Mouse (Mus musculus): Measurements from ENCODE around the gene Olfr374. TPM values are rescaled to one million over a fixed set of nuclear protein-coding genes. Genes with fewer than 3 reads are reported as not detected.

Olfr374 gene
- polyA plus RNA-seq, 1 experiment from 2014 or later, result not detected

GRCm38 (mm10) chr8:72138456-72138855, 31.6 kb downstream of the Olfr374 start:
- no peak overlapping the region for H3K27ac ChIP-seq (replicated peaks)
- no peak overlapping the region for H3K4me3 ChIP-seq
- H3K4me1 ChIP-seq (replicated peaks), result peaks cover 31% of the 10 kb centered on the region
- ATAC-seq (ENCODE audit: low read depth), result no peak
- H3K9me3 ChIP-seq, result no peaks in the 10 kb centered on the region
- 98% methylated on average over 5 of the region's 5 CpGs for WGBS
- H3K4me2 ChIP-seq, result no peak overlapping the region
- H3K27me3 ChIP-seq, result no peaks in the 10 kb centered on the region
- peaks cover 50% of the 10 kb centered on the region for H3K36me3 ChIP-seq
- no peak overlapping the region for H3K9ac ChIP-seq

- Histone ChIP-seq H3K4me3 (no peak overlapping the region), H3K9ac (no peak overlapping the region), H3K36me3 (peaks cover 96% of the 10 kb centered on the region), H3K27me3 (no peaks in the 10 kb centered on the region), H3K4me2 (no peak overlapping the region), H3K27ac (replicated peaks) (no peak overlapping the region), H3K4me1 (replicated peaks) (no peaks in the 10 kb centered on the region), H3K9me3 (no peaks in the 10 kb centered on the region)
- WGBS, result 94% methylated on average over 13 of the region's 13 CpGs
- no peak for ATAC-seq (ENCODE audit: low read depth)
Observed at GRCm38 (mm10) chr8:72143256-72143824, 36.5 kb downstream of the Olfr374 start.

- no peaks in the 10 kb centered on the region for H3K9me3 ChIP-seq
- no peak overlapping the region for H3K4me3 ChIP-seq
- H3K36me3 ChIP-seq, result peaks cover 94% of the 10 kb centered on the region
- no peak for ATAC-seq (ENCODE audit: low read depth)
- H3K9ac ChIP-seq, result no peak overlapping the region
- 88% methylated on average over 5 of the region's 5 CpGs for WGBS
- H3K27me3 ChIP-seq, result no peaks in the 10 kb centered on the region
- H3K4me2 ChIP-seq, result no peak overlapping the region
- no peaks in the 10 kb centered on the region for H3K4me1 ChIP-seq (replicated peaks)
- no peak overlapping the region for H3K27ac ChIP-seq (replicated peaks)
Observed at GRCm38 (mm10) chr8:72144345-72144975, 37.6 kb downstream of the Olfr374 start.

GRCm38 (mm10) chr8:72145511-72145910, 38.7 kb downstream of the Olfr374 start:
- Histone ChIP-seq H3K4me3 (no peak overlapping the region), H3K36me3 (peaks cover 94% of the 10 kb centered on the region), H3K9me3 (no peaks in the 10 kb centered on the region), H3K9ac (no peak overlapping the region), H3K4me2 (no peak overlapping the region), H3K27me3 (no peaks in the 10 kb centered on the region), H3K27ac (replicated peaks) (no peak overlapping the region), H3K4me1 (replicated peaks) (no peaks in the 10 kb centered on the region)
- 91% methylated on average over 3 of the region's 3 CpGs for WGBS
- no peak for ATAC-seq (ENCODE audit: low read depth)

- H3K36me3 ChIP-seq, result peaks cover 94% of the 10 kb centered on the region
- H3K4me2 ChIP-seq, result no peak overlapping the region
- H3K9me3 ChIP-seq, result no peaks in the 10 kb centered on the region
- no peak overlapping the region for H3K9ac ChIP-seq
- H3K4me1 ChIP-seq (replicated peaks), result no peaks in the 10 kb centered on the region
- H3K4me3 ChIP-seq, result no peak overlapping the region
- no peak overlapping the region for H3K27ac ChIP-seq (replicated peaks)
- WGBS, result 88% methylated on average over 1 of the region's 1 CpGs
- H3K27me3 ChIP-seq, result no peaks in the 10 kb centered on the region
- no peak for ATAC-seq (ENCODE audit: low read depth)
Observed at GRCm38 (mm10) chr8:72146056-72146455, 39.2 kb downstream of the Olfr374 start.

- H3K4me2 ChIP-seq, result no peak overlapping the region
- H3K36me3 ChIP-seq, result peaks cover 94% of the 10 kb centered on the region
- no peak overlapping the region for H3K4me3 ChIP-seq
- no peak overlapping the region for H3K9ac ChIP-seq
- H3K4me1 ChIP-seq (replicated peaks), result no peaks in the 10 kb centered on the region
- WGBS, result 98% methylated on average over 3 of the region's 3 CpGs
- ATAC-seq (ENCODE audit: low read depth), result no peak
- no peak overlapping the region for H3K27ac ChIP-seq (replicated peaks)
- H3K27me3 ChIP-seq, result no peaks in the 10 kb centered on the region
- no peaks in the 10 kb centered on the region for H3K9me3 ChIP-seq
Observed at GRCm38 (mm10) chr8:72146556-72146955, 39.7 kb downstream of the Olfr374 start.

- H3K36me3 ChIP-seq, result peaks cover 94% of the 10 kb centered on the region
Observed at GRCm38 (mm10) chr8:72147266-72147665, 40.4 kb downstream of the Olfr374 start.

GRCm38 (mm10) chr8:72149056-72149455, 42.2 kb downstream of the Olfr374 start:
- no peak for ATAC-seq (ENCODE audit: low read depth)
- H3K9me3 ChIP-seq, result no peaks in the 10 kb centered on the region
- no peaks in the 10 kb centered on the region for H3K4me1 ChIP-seq (replicated peaks)
- 97% methylated on average over 1 of the region's 1 CpGs for WGBS
- no peak overlapping the region for H3K4me2 ChIP-seq
- no peaks in the 10 kb centered on the region for H3K27me3 ChIP-seq
- H3K36me3 ChIP-seq, result peaks cover 86% of the 10 kb centered on the region
- H3K27ac ChIP-seq (replicated peaks), result no peak overlapping the region
- no peak overlapping the region for H3K4me3 ChIP-seq
- H3K9ac ChIP-seq, result no peak overlapping the region

More at GRCm38 (mm10) chr8:72147266-72147665, 40.4 kb downstream of the Olfr374 start:
- Histone ChIP-seq H3K4me1 (replicated peaks) (no peaks in the 10 kb centered on the region), H3K27ac (replicated peaks) (no peak overlapping the region), H3K27me3 (no peaks in the 10 kb centered on the region), H3K9ac (no peak overlapping the region), H3K9me3 (no peaks in the 10 kb centered on the region), H3K4me2 (no peak overlapping the region), H3K4me3 (no peak overlapping the region)
- WGBS, result 87% methylated on average over 2 of the region's 2 CpGs
- ATAC-seq (ENCODE audit: low read depth), result no peak

GRCm38 (mm10) chr8:72151418-72152078, 44.7 kb downstream of the Olfr374 start:
- peaks cover 63% of the 10 kb centered on the region for H3K36me3 ChIP-seq
- H3K27ac ChIP-seq (replicated peaks), result no peak overlapping the region
- no peaks in the 10 kb centered on the region for H3K9me3 ChIP-seq
- no peaks in the 10 kb centered on the region for H3K4me1 ChIP-seq (replicated peaks)
- H3K4me3 ChIP-seq, result no peak overlapping the region
- 86% methylated on average over 3 of the region's 3 CpGs for WGBS
- no peak overlapping the region for H3K4me2 ChIP-seq
- H3K9ac ChIP-seq, result no peak overlapping the region
- H3K27me3 ChIP-seq, result no peaks in the 10 kb centered on the region
- no peak for ATAC-seq (ENCODE audit: low read depth)

- no peak overlapping the region for H3K4me2 ChIP-seq
- no peak overlapping the region for H3K27ac ChIP-seq (replicated peaks)
- H3K36me3 ChIP-seq, result peaks cover 46% of the 10 kb centered on the region
- no peak overlapping the region for H3K4me3 ChIP-seq
- no peak for ATAC-seq (ENCODE audit: low read depth)
- no peak overlapping the region for H3K9ac ChIP-seq
- H3K27me3 ChIP-seq, result no peaks in the 10 kb centered on the region
- no peaks in the 10 kb centered on the region for H3K4me1 ChIP-seq (replicated peaks)
- H3K9me3 ChIP-seq, result no peaks in the 10 kb centered on the region
Observed at GRCm38 (mm10) chr8:72153382-72153781, 46.5 kb downstream of the Olfr374 start.

- 85% methylated on average over 2 of the region's 2 CpGs for WGBS
Observed at GRCm38 (mm10) chr8:72158096-72158495, 51.3 kb downstream of the Olfr374 start.

GRCm38 (mm10) chr8:72158726-72159125, 51.9 kb downstream of the Olfr374 start:
- ATAC-seq (ENCODE audit: low read depth), result no peak
- 81% methylated on average over 3 of the region's 3 CpGs for WGBS
- Histone ChIP-seq H3K4me1 (replicated peaks) (peaks cover 30% of the 10 kb centered on the region), H3K27me3 (no peaks in the 10 kb centered on the region), H3K36me3 (no peaks in the 10 kb centered on the region), H3K4me3 (no peak overlapping the region), H3K4me2 (no peak overlapping the region), H3K9ac (no peak overlapping the region), H3K27ac (replicated peaks) (no peak overlapping the region), H3K9me3 (no peaks in the 10 kb centered on the region)

More at GRCm38 (mm10) chr8:72158096-72158495, 51.3 kb downstream of the Olfr374 start:
- H3K9ac ChIP-seq, result no peak overlapping the region
- no peak overlapping the region for H3K4me2 ChIP-seq
- no peaks in the 10 kb centered on the region for H3K9me3 ChIP-seq
- H3K27ac ChIP-seq (replicated peaks), result no peak overlapping the region
- ATAC-seq (ENCODE audit: low read depth), result no peak
- H3K4me3 ChIP-seq, result no peak overlapping the region
- H3K36me3 ChIP-seq, result peaks cover 4% of the 10 kb centered on the region; the same call in 1 of the 2 replicates
- peaks cover 30% of the 10 kb centered on the region for H3K4me1 ChIP-seq (replicated peaks)
- H3K27me3 ChIP-seq, result no peaks in the 10 kb centered on the region

Measured in neural tube, embryonic 13.5 days (tissue).